Mouse (Mus musculus): ENCODE measurements around the gene Fgfr4.

Fgfr4 gene

GRCm38 (mm10) chr13:55172336-55172770, 19.9 kb downstream of the Fgfr4 start:
- 53% methylated on average over 7 of the region's 7 CpGs for WGBS

- WGBS = 92% methylated on average over 11 of the region's 11 CpGs
Measured at GRCm38 (mm10) chr13:55174347-55174746, 21.9 kb downstream of the Fgfr4 start.

GRCm38 (mm10) chr13:55176265-55176664, 23.8 kb downstream of the Fgfr4 start:
- WGBS = 72% methylated on average over 6 of the region's 6 CpGs

GRCm38 (mm10) chr13:55177903-55178496, 25.6 kb downstream of the Fgfr4 start:
- WGBS = 68% methylated on average over 4 of the region's 4 CpGs

GRCm38 (mm10) chr13:55178556-55178955, 26.1 kb downstream of the Fgfr4 start:
- WGBS = 50% methylated on average over 2 of the region's 2 CpGs

- WGBS = 72% methylated on average over 3 of the region's 3 CpGs
Measured at GRCm38 (mm10) chr13:55179591-55179990, 27.2 kb downstream of the Fgfr4 start.

- 83% methylated on average over 2 of the region's 2 CpGs for WGBS
Measured at GRCm38 (mm10) chr13:55181786-55182172, 29.3 kb downstream of the Fgfr4 start.

- WGBS = 4% methylated on average over 23 of the region's 23 CpGs
Measured at GRCm38 (mm10) chr13:55182173-55182894, 29.9 kb downstream of the Fgfr4 start.

GRCm38 (mm10) chr13:55183382-55183781, 30.9 kb downstream of the Fgfr4 start:
- 88% methylated on average over 6 of the region's 6 CpGs for WGBS

GRCm38 (mm10) chr13:55187062-55187461, 34.6 kb downstream of the Fgfr4 start:
- WGBS = 53% methylated on average over 4 of the region's 9 CpGs

- WGBS = 7% methylated on average over 12 of the region's 12 CpGs
Measured at GRCm38 (mm10) chr13:55189531-55190107, 37.2 kb downstream of the Fgfr4 start.

GRCm38 (mm10) chr13:55190121-55190868, 37.9 kb downstream of the Fgfr4 start:
- 3% methylated on average over 34 of the region's 34 CpGs for WGBS

- 94% methylated on average over 5 of the region's 5 CpGs for WGBS
Measured at GRCm38 (mm10) chr13:55191535-55191934, 39.1 kb downstream of the Fgfr4 start.

GRCm38 (mm10) chr13:55202758-55203157, 50.3 kb downstream of the Fgfr4 start:
- WGBS = 98% methylated on average over 4 of the region's 4 CpGs

GRCm38 (mm10) chr13:55203740-55204139, 51.3 kb downstream of the Fgfr4 start:
- WGBS = 85% methylated on average over 9 of the region's 9 CpGs

- 75% methylated on average over 10 of the region's 11 CpGs for WGBS
Measured at GRCm38 (mm10) chr13:55204667-55205389, 52.4 kb downstream of the Fgfr4 start.

GRCm38 (mm10) chr13:55205448-55206205, 53.2 kb downstream of the Fgfr4 start:
- WGBS = 82% methylated on average over 6 of the region's 6 CpGs

GRCm38 (mm10) chr13:55208837-55209648, 56.6 kb downstream of the Fgfr4 start:
- 79% methylated on average over 13 of the region's 13 CpGs for WGBS

GRCm38 (mm10) chr13:55209649-55210192, 57.3 kb downstream of the Fgfr4 start, which contains the start of gene Nsd1:
TSS of gene Nsd1 (plus strand) at chr13:55209782.
- WGBS = 52% methylated on average over 31 of the region's 31 CpGs
